Mouse (Mus musculus): ENCODE results near the gene Kdm5b. TPM values are rescaled to one million over a fixed set of nuclear protein-coding genes. Genes with fewer than 3 reads are reported as not detected.

The Kdm5b gene
- total RNA-seq, 1 experiment: 127 TPM

- in situ Hi-C loops (cut with MboI; ENCODE audit: low sequenced_read_pairs in 2 of 2, unreplicated experiment in 2 of 2): no loop called here
- H3K27ac ChIP-seq (ENCODE audit: insufficient read depth, low read depth, low read length, poor library complexity, severe bottlenecking): peak overlapping the region; percentile 85
- peak overlapping the region; percentile 77 to 80 for H3K4me3 ChIP-seq (ENCODE audit: insufficient read depth in 1 of 2, low read depth in 1 of 2, low read length in 2 of 2, poor library complexity in 1 of 2, severe bottlenecking in 1 of 2)
- no peak for TF ChIP-seq ZNF384 (IDR thresholded peaks at IDR 0.05; ENCODE audit: low read depth, low read length)
- peak; percentile 11; the same call in 1 of the 2 replicates for TF ChIP-seq HCFC1 (IDR thresholded peaks at IDR 0.05; ENCODE audit: borderline replicate concordance, insufficient read depth, low read length)
- DNase-seq (ENCODE audit: low read depth, low spot score): no peak
- no peaks in the 10 kb centered on the region for H3K9me3 ChIP-seq (ENCODE audit: control insufficient read depth, insufficient read depth, low read depth, low read length)
- no peaks in the 10 kb centered on the region for H3K36me3 ChIP-seq (ENCODE audit: control insufficient read depth, insufficient read depth, low read length, poor library complexity, severe bottlenecking)
- H3K9ac ChIP-seq (ENCODE audit: insufficient read depth, low read depth, low read length, poor library complexity, severe bottlenecking): peak overlapping the region; percentile 87
- peaks cover 13 to 16% of the 10 kb centered on the region in 2 experiments; a peak in 3 of 4 replicates for H3K4me1 ChIP-seq (ENCODE audit: control insufficient read depth in 2 of 2, insufficient read depth in 2 of 2, low read length in 2 of 2, poor library complexity in 1 of 2)
These were observed 3.9 kb upstream of the Kdm5b start for GRCm38 (mm10) chr1:134555871-134556670.

GRCm38 (mm10) chr1:134556671-134557218 lies 3.2 kb upstream of the Kdm5b start:
- Histone ChIP-seq H3K36me3 (ENCODE audit: control insufficient read depth, insufficient read depth, low read length, poor library complexity, severe bottlenecking) (no peaks in the 10 kb centered on the region), H3K4me3 (ENCODE audit: insufficient read depth in 1 of 2, low read depth in 1 of 2, low read length in 2 of 2, poor library complexity in 1 of 2, severe bottlenecking in 1 of 2) (peak overlapping the region; percentile 77 to 80), H3K9ac (ENCODE audit: insufficient read depth, low read depth, low read length, poor library complexity, severe bottlenecking) (peak overlapping the region; percentile 87), H3K4me1 (ENCODE audit: control insufficient read depth in 2 of 2, insufficient read depth in 2 of 2, low read length in 2 of 2, poor library complexity in 1 of 2) (peaks cover 13 to 16% of the 10 kb centered on the region in 2 experiments; a peak in 3 of 4 replicates), H3K27ac (ENCODE audit: insufficient read depth, low read depth, low read length, poor library complexity, severe bottlenecking) (peak overlapping the region; percentile 85), H3K9me3 (ENCODE audit: control insufficient read depth, insufficient read depth, low read depth, low read length) (no peaks in the 10 kb centered on the region)
- peak; percentile 67; the same call in 1 of the 2 replicates for TF ChIP-seq CHD2 (IDR thresholded peaks at IDR 0.05; ENCODE audit: low read depth, low read length)
- no peak for TF ChIP-seq ZC3H11A (IDR thresholded peaks at IDR 0.05; ENCODE audit: borderline replicate concordance, low read depth, low read length)
- no peak for TF ChIP-seq HCFC1 (IDR thresholded peaks at IDR 0.05; ENCODE audit: borderline replicate concordance, insufficient read depth, low read length)
- in situ Hi-C loops (cut with MboI; ENCODE audit: low sequenced_read_pairs in 2 of 2, unreplicated experiment in 2 of 2): no loop called here
- DNase-seq (ENCODE audit: low read depth, low spot score): peak; percentile 95

GRCm38 (mm10) chr1:134558511-134558910 lies 1.5 kb upstream of the Kdm5b start:
- in situ Hi-C loops (cut with MboI; ENCODE audit: low sequenced_read_pairs in 2 of 2, unreplicated experiment in 2 of 2): no loop called here
- Histone ChIP-seq H3K27ac (ENCODE audit: insufficient read depth, low read depth, low read length, poor library complexity, severe bottlenecking) (no peak overlapping the region), H3K9me3 (ENCODE audit: control insufficient read depth, insufficient read depth, low read depth, low read length) (no peaks in the 10 kb centered on the region), H3K4me3 (ENCODE audit: insufficient read depth in 1 of 2, low read depth in 1 of 2, low read length in 2 of 2, poor library complexity in 1 of 2, severe bottlenecking in 1 of 2) (no peak overlapping the region), H3K9ac (ENCODE audit: insufficient read depth, low read depth, low read length, poor library complexity, severe bottlenecking) (no peak overlapping the region), H3K4me1 (ENCODE audit: control insufficient read depth in 2 of 2, insufficient read depth in 2 of 2, low read length in 2 of 2, poor library complexity in 1 of 2) (peaks cover 15 to 17% of the 10 kb centered on the region in 2 experiments; a peak in 3 of 4 replicates), H3K36me3 (ENCODE audit: control insufficient read depth, insufficient read depth, low read length, poor library complexity, severe bottlenecking) (no peaks in the 10 kb centered on the region)
- TF ChIP-seq HCFC1 (IDR thresholded peaks at IDR 0.05; ENCODE audit: borderline replicate concordance, insufficient read depth, low read length) (no peak), MAFK (IDR thresholded peaks at IDR 0.05; ENCODE audit: insufficient read depth, low read depth, low read length) (no peak), ZC3H11A (IDR thresholded peaks at IDR 0.05; ENCODE audit: borderline replicate concordance, low read depth, low read length) (no peak), ZNF384 (IDR thresholded peaks at IDR 0.05; ENCODE audit: low read depth, low read length) (no peak), CHD2 (IDR thresholded peaks at IDR 0.05; ENCODE audit: low read depth, low read length) (no peak)
- no peak for DNase-seq (ENCODE audit: low read depth, low spot score)

GRCm38 (mm10) chr1:134559226-134559625 lies 745 bp upstream of the Kdm5b start:
- no peaks in the 10 kb centered on the region for H3K9me3 ChIP-seq (ENCODE audit: control insufficient read depth, insufficient read depth, low read depth, low read length)
- H3K9ac ChIP-seq (ENCODE audit: insufficient read depth, low read depth, low read length, poor library complexity, severe bottlenecking): no peak overlapping the region
- DNase-seq (ENCODE audit: low read depth, low spot score): no peak
- peak overlapping the region in 1 of 2 experiments; percentile 81; a peak in 1 of 4 replicates for H3K4me3 ChIP-seq (ENCODE audit: insufficient read depth in 1 of 2, low read depth in 1 of 2, low read length in 2 of 2, poor library complexity in 1 of 2, severe bottlenecking in 1 of 2)
- H3K4me1 ChIP-seq (ENCODE audit: control insufficient read depth in 2 of 2, insufficient read depth in 2 of 2, low read length in 2 of 2, poor library complexity in 1 of 2): peaks cover 14 to 20% of the 10 kb centered on the region in 2 experiments; a peak in 3 of 4 replicates
- H3K36me3 ChIP-seq (ENCODE audit: control insufficient read depth, insufficient read depth, low read length, poor library complexity, severe bottlenecking): no peaks in the 10 kb centered on the region
- TF ChIP-seq ZNF384 (IDR thresholded peaks at IDR 0.05; ENCODE audit: low read depth, low read length) (no peak), ZC3H11A (IDR thresholded peaks at IDR 0.05; ENCODE audit: borderline replicate concordance, low read depth, low read length) (no peak), CHD2 (IDR thresholded peaks at IDR 0.05; ENCODE audit: low read depth, low read length) (no peak)
- no peak overlapping the region for H3K27ac ChIP-seq (ENCODE audit: insufficient read depth, low read depth, low read length, poor library complexity, severe bottlenecking)
- in situ Hi-C loops (cut with MboI; ENCODE audit: low sequenced_read_pairs in 2 of 2, unreplicated experiment in 2 of 2): no loop called here
